Mouse (Mus musculus) MEL (cell line): Measurements from ENCODE around the gene Slc25a29. TPM values are rescaled to one million over a fixed set of nuclear protein-coding genes. Genes with fewer than 3 reads are reported as not detected.

Source experiments
- DNase-seq: peaks from one replicate; pipeline ENCODE4 v3.0.0; 2011; ENCODE audit warnings: low read depth, low spot score
- H3K27ac ChIP-seq: 2 replicates; pipeline ENCODE4 v1.5.1; 2012; ENCODE audit warnings: low read depth, mild to moderate bottlenecking, control low read depth, low read length, moderate library complexity; ENCODE audit not compliant: control insufficient read depth
- H3K27me3 ChIP-seq, 2 experiments: fragments of 150-350 bp in 1 of 2; sonication (generic) in 1 of 2; 2 replicates each; pipeline ENCODE4 v1.6.1; 2012; ENCODE audit warnings: low read length in 2 of 2, mild to moderate bottlenecking in 2 of 2, improper control_type of control experiment in 1 of 2, moderate library complexity in 1 of 2; ENCODE audit not compliant: insufficient read depth in 2 of 2, control insufficient read depth in 1 of 2
- H3K36me3 ChIP-seq, 2 experiments: 2 replicates each; pipeline ENCODE4 v1.6.1; 2012 to 2014; ENCODE audit warnings: low read length in 2 of 2, improper control_type of control experiment in 1 of 2, inconsistent platforms in 1 of 2, mild to moderate bottlenecking in 1 of 2; ENCODE audit not compliant: insufficient read depth in 2 of 2, control insufficient read depth in 1 of 2
- H3K4me1 ChIP-seq, 2 experiments: fragments of 150-350 bp in 1 of 2; sonication (generic) in 1 of 2; 2 replicates each; pipeline ENCODE4 v1.6.1; 2012; ENCODE audit warnings: low read length in 2 of 2, improper control_type of control experiment in 1 of 2, mild to moderate bottlenecking in 1 of 2; ENCODE audit not compliant: insufficient read depth in 2 of 2, control insufficient read depth in 1 of 2
- H3K4me3 ChIP-seq, 2 experiments: fragments of 150-350 bp in 1 of 2; sonication (generic) in 1 of 2; 2 replicates each; pipeline ENCODE4 v1.5.1; 2012; ENCODE audit warnings: low read depth in 2 of 2, low read length in 2 of 2, mild to moderate bottlenecking in 2 of 2, moderate library complexity in 2 of 2, control low read depth in 1 of 2, improper control_type of control experiment in 1 of 2; ENCODE audit not compliant: control insufficient read depth in 1 of 2, insufficient read depth in 1 of 2
- H3K79me2 ChIP-seq: 2 replicates; pipeline ENCODE4 v1.6.1; 2012; ENCODE audit warnings: mild to moderate bottlenecking, low read length, moderate library complexity; ENCODE audit not compliant: control insufficient read depth, poor library complexity, insufficient read depth
- H3K9ac ChIP-seq: 2 replicates; pipeline ENCODE4 v1.6.1; 2012; ENCODE audit warnings: low read depth, mild to moderate bottlenecking, control low read depth, low read length, moderate library complexity; ENCODE audit not compliant: control insufficient read depth, poor library complexity, severe bottlenecking
- H3K9me3 ChIP-seq: fragments of 150-350 bp; sonication (generic); replicated peaks from 2 replicates; pipeline ENCODE4 v1.6.1; 2012; ENCODE audit warnings: mild to moderate bottlenecking, low read length, improper control_type of control experiment, moderate library complexity; ENCODE audit not compliant: insufficient read depth
- BHLHE40 ChIP-seq: IDR thresholded peaks from 2 replicates; pipeline ENCODE4 v1.6.1; 2012; ENCODE audit warnings: low read depth, mild to moderate bottlenecking, inconsistent platforms, low read length, improper control_type of control experiment, borderline replicate concordance
- E2F4 ChIP-seq: IDR thresholded peaks from 2 replicates; pipeline ENCODE4 v1.6.1; 2011; ENCODE audit warnings: low read depth, low read length, improper control_type of control experiment, borderline replicate concordance
- ELF1 ChIP-seq: IDR thresholded peaks from 2 replicates; pipeline ENCODE4 v1.6.1; 2014; ENCODE audit warnings: low read depth, mild to moderate bottlenecking, inconsistent platforms, low read length, improper control_type of control experiment, moderate library complexity
- KAT2A ChIP-seq: conservative IDR thresholded peaks from 2 replicates; pipeline ENCODE4 v1.6.1; 2012; ENCODE audit warnings: low read depth, low read length, improper control_type of control experiment, inconsistent platforms
- MAFK ChIP-seq: IDR thresholded peaks from 2 replicates; pipeline ENCODE4 v1.6.1; 2011; ENCODE audit warnings: low read depth, mild to moderate bottlenecking, low read length, improper control_type of control experiment, borderline replicate concordance
- MAZ ChIP-seq: IDR thresholded peaks from 2 replicates; pipeline ENCODE4 v1.6.1; 2012; ENCODE audit warnings: low read depth, mild to moderate bottlenecking, inconsistent platforms, low read length, improper control_type of control experiment
- MEF2A ChIP-seq: IDR thresholded peaks from 2 replicates; pipeline ENCODE4 v1.6.1; 2014; ENCODE audit warnings: low read depth, mild to moderate bottlenecking, inconsistent platforms, low read length, improper control_type of control experiment; ENCODE audit not compliant: poor library complexity, insufficient replicate concordance, severe bottlenecking; ENCODE audit errors: extremely low read depth
- MXI1 ChIP-seq: IDR thresholded peaks from 2 replicates; pipeline ENCODE4 v1.6.1; 2011; ENCODE audit warnings: mild to moderate bottlenecking, low read depth, low read length, improper control_type of control experiment
- MYB ChIP-seq: IDR thresholded peaks from 2 replicates; pipeline ENCODE4 v1.6.1; 2011; ENCODE audit warnings: mild to moderate bottlenecking, low read depth, low read length, improper control_type of control experiment
- MYC ChIP-seq: IDR thresholded peaks from 2 replicates; pipeline ENCODE4 v1.6.1; 2011; ENCODE audit warnings: low read depth, mild to moderate bottlenecking, low read length, improper control_type of control experiment, moderate library complexity
- NELFE ChIP-seq: IDR thresholded peaks from 2 replicates; pipeline ENCODE4 v1.6.1; 2011; ENCODE audit warnings: low read depth, low read length, improper control_type of control experiment
- NRF1 ChIP-seq: IDR thresholded peaks from 2 replicates; pipeline ENCODE4 v1.6.1; 2014; ENCODE audit warnings: low read depth, mild to moderate bottlenecking, inconsistent platforms, low read length, improper control_type of control experiment, moderate library complexity; ENCODE audit not compliant: poor library complexity, insufficient read depth, severe bottlenecking
- POLR2A ChIP-seq, 2 experiments: IDR thresholded peaks; 2 replicates each; pipeline ENCODE4 v1.6.1; 2011 to 2012; ENCODE audit warnings: low read length in 2 of 2, mild to moderate bottlenecking in 2 of 2, control low read depth in 1 of 2, improper control_type of control experiment in 1 of 2, low read depth in 1 of 2, moderate library complexity in 1 of 2; ENCODE audit not compliant: control insufficient read depth in 1 of 2, insufficient read depth in 1 of 2, poor library complexity in 1 of 2
- POLR2AphosphoS2 ChIP-seq: IDR thresholded peaks from 2 replicates; pipeline ENCODE4 v1.6.1; 2011; ENCODE audit warnings: low read length, improper control_type of control experiment
- POLR2AphosphoS5 ChIP-seq: IDR thresholded peaks from 2 replicates; pipeline ENCODE4 v1.6.1; 2012; ENCODE audit warnings: low read depth, borderline replicate concordance, mild to moderate bottlenecking, inconsistent platforms, low read length, moderate library complexity, mixed read lengths
- RCOR1 ChIP-seq: IDR thresholded peaks from 2 replicates; pipeline ENCODE4 v1.6.1; 2012; ENCODE audit warnings: low read depth, mild to moderate bottlenecking, inconsistent platforms, low read length, improper control_type of control experiment
- TAL1 ChIP-seq: IDR thresholded peaks from 2 replicates; pipeline ENCODE4 v1.6.1; 2012; ENCODE audit warnings: mild to moderate bottlenecking, inconsistent platforms, low read length, moderate library complexity, mixed read lengths
- TCF12 ChIP-seq: IDR thresholded peaks from 2 replicates; pipeline ENCODE4 v1.6.1; 2014; ENCODE audit warnings: low read depth, mild to moderate bottlenecking, inconsistent platforms, low read length, improper control_type of control experiment, moderate library complexity
- UBTF ChIP-seq: IDR thresholded peaks from 2 replicates; pipeline ENCODE4 v1.6.1; 2012; ENCODE audit warnings: low read depth, mild to moderate bottlenecking, inconsistent platforms, low read length, improper control_type of control experiment, moderate library complexity, borderline replicate concordance; ENCODE audit not compliant: insufficient read depth
- USF2 ChIP-seq, 2 experiments: IDR thresholded peaks; 2 replicates each; pipeline ENCODE4 v1.6.1; 2011 to 2012; ENCODE audit warnings: improper control_type of control experiment in 2 of 2, low read length in 2 of 2, borderline replicate concordance in 1 of 2, inconsistent platforms in 1 of 2, low read depth in 1 of 2, mild to moderate bottlenecking in 1 of 2; ENCODE audit not compliant: insufficient read depth in 1 of 2
- ZC3H11A ChIP-seq: IDR thresholded peaks from 2 replicates; pipeline ENCODE4 v1.6.1; 2012; ENCODE audit warnings: low read depth, mild to moderate bottlenecking, inconsistent platforms, low read length, improper control_type of control experiment
- ZMIZ1 ChIP-seq: IDR thresholded peaks from 2 replicates; pipeline ENCODE4 v1.6.1; 2012; ENCODE audit warnings: low read depth, mild to moderate bottlenecking, inconsistent platforms, low read length, improper control_type of control experiment, moderate library complexity
- ZNF384 ChIP-seq: IDR thresholded peaks from 2 replicates; pipeline ENCODE4 v1.6.1; 2012; ENCODE audit warnings: low read depth, mild to moderate bottlenecking, inconsistent platforms, low read length, improper control_type of control experiment
- polyA plus RNA-seq, 2 experiments: library from polyadenylated mRNA; stranded (reverse) in 1 of 2; unstranded in 1 of 2; fragments of >175 nt in 1 of 2; fragments of >200 nt in 1 of 2; gene quantifications; 2 replicates each; pipeline versions ENCODE4 v1.2.1 to v1.2.4; 2012; ENCODE audit warnings: low replicate concordance in 2 of 2, low read depth in 1 of 2; ENCODE audit not compliant: insufficient read length in 2 of 2, insufficient read depth in 1 of 2, missing spikeins in 1 of 2
- total RNA-seq: library from RNA; depleted of rRNA; stranded (reverse); fragments of 300-350 nt; gene quantifications from 2 replicates; pipeline ENCODE4 v1.2.3, GENCODE M21; 2012

Slc25a29 gene
- total and polyA plus RNA-seq, 3 experiments = 3.0 to 3.3 TPM; not detected in 1

GRCm38 (mm10) chr12:108787329-108787728 is 48.4 kb downstream of the Slc25a29 start:
- Histone ChIP-seq H3K27me3 (no peaks in the 10 kb centered on the region), H3K79me2 (peaks cover 48% of the 10 kb centered on the region), H3K4me1 (peaks cover 11 to 13% of the 10 kb centered on the region in 2 experiments), H3K27ac (no peak overlapping the region), H3K36me3 (peaks cover 0 to 22% of the 10 kb centered on the region in 2 experiments; a peak in 3 of 4 replicates), H3K4me3 (no peak overlapping the region), H3K9ac (no peak overlapping the region), H3K9me3 (no peaks in the 10 kb centered on the region)
- TF ChIP-seq POLR2AphosphoS5 (no peak), MEF2A (no peak), TAL1 (no peak), E2F4 (no peak), MXI1 (no peak), UBTF (no peak), POLR2AphosphoS2 (no peak), RCOR1 (no peak), NRF1 (no peak), MYC (no peak), KAT2A (no peak), TCF12 (no peak), ZC3H11A (no peak), ZNF384 (no peak), USF2 (IDR thresholded peaks at IDR 0.05; ENCODE audit: borderline replicate concordance in 1 of 2, insufficient read depth in 1 of 2, low read depth in 1 of 2, low read length in 2 of 2) (no peak), POLR2A (IDR thresholded peaks at IDR 0.05; ENCODE audit: control insufficient read depth in 1 of 2, insufficient read depth in 1 of 2, low read depth in 1 of 2, low read length in 2 of 2, poor library complexity in 1 of 2) (no peak; a peak in 1 of 4 replicates), NELFE (no peak)
- no peak for DNase-seq

GRCm38 (mm10) chr12:108785161-108785560 is 50.5 kb downstream of the Slc25a29 start:
- Histone ChIP-seq H3K9me3 (no peaks in the 10 kb centered on the region), H3K4me3 (no peak overlapping the region), H3K36me3 (peaks cover 0 to 11% of the 10 kb centered on the region in 2 experiments; a peak in 2 of 4 replicates), H3K27ac (no peak overlapping the region), H3K9ac (no peak overlapping the region), H3K4me1 (peaks cover 6 to 17% of the 10 kb centered on the region in 2 experiments), H3K27me3 (no peaks in the 10 kb centered on the region), H3K79me2 (peaks cover 29% of the 10 kb centered on the region)
- no peak for TF ChIP-seq BHLHE40
- no peak for TF ChIP-seq MXI1
- TF ChIP-seq MYC = no peak
- TF ChIP-seq MYB = no peak
- no peak for TF ChIP-seq ZMIZ1
- no peak for TF ChIP-seq NELFE
- TF ChIP-seq MAZ = no peak
- no peak for TF ChIP-seq MAFK
- TF ChIP-seq TCF12 = no peak
- TF ChIP-seq ELF1 = no peak
- no peak for TF ChIP-seq MEF2A
- no peak for DNase-seq
